Mouse (Mus musculus) hindbrain, embryonic 15.5 days (tissue): ENCODE measurements around the gene Itga3. TPM values are rescaled to one million over a fixed set of nuclear protein-coding genes. Genes with fewer than 3 reads are reported as not detected.
A peak's percentile ranks its signal among the peaks of the same experiment; 100 is the strongest.

ENCODE experiments used
- ATAC-seq: fragments of 200-750 bp; cut with Nextera tagmentation; 2 replicates; pipeline ENCODE4 v1.8.0; 2017; ENCODE audit warnings: low read depth, moderate number of reproducible peaks, moderate TSS enrichment; ENCODE audit not compliant: low FRiP score
- H3K27ac ChIP-seq: fragments of 300-500 bp; sonication (generic); replicated peaks from 2 replicates; pipeline ENCODE4 v1.5.1; 2015; ENCODE audit warnings: mild to moderate bottlenecking, inconsistent platforms
- H3K27me3 ChIP-seq: fragments of 300-500 bp; sonication (generic); 2 replicates; pipeline ENCODE4 v1.6.1; 2015; ENCODE audit warnings: control low read depth, inconsistent platforms
- H3K36me3 ChIP-seq: fragments of 300-500 bp; sonication (generic); 2 replicates; pipeline ENCODE4 v1.6.1; 2015; ENCODE audit warnings: control low read depth, inconsistent platforms
- H3K4me1 ChIP-seq: fragments of 300-500 bp; sonication (generic); replicated peaks from 2 replicates; pipeline ENCODE4 v1.6.1; 2015; ENCODE audit warnings: control low read depth, inconsistent platforms
- H3K4me2 ChIP-seq: fragments of 300-500 bp; sonication (generic); 2 replicates; pipeline ENCODE4 v1.6.1; 2015; ENCODE audit warnings: moderate library complexity, mild to moderate bottlenecking, inconsistent platforms
- H3K4me3 ChIP-seq: fragments of 300-500 bp; sonication (generic); 2 replicates; pipeline ENCODE4 v1.5.1; 2015; ENCODE audit warnings: mild to moderate bottlenecking, inconsistent platforms
- H3K9ac ChIP-seq: fragments of 300-500 bp; sonication (generic); 2 replicates; pipeline ENCODE4 v1.6.1; 2015; ENCODE audit warnings: inconsistent platforms
- H3K9me3 ChIP-seq: fragments of 300-500 bp; sonication (generic); 2 replicates; pipeline ENCODE4 v1.6.1; 2016; ENCODE audit warnings: control low read depth, inconsistent platforms
- whole genome bisulfite sequencing: fragments of 180-500 bp; shearing (Covaris S2); methylation state at CpG from one replicate; pipeline ENCODE4 v1.1.7; 2015; 5-methylcytosine and 5-hydroxymethylcytosine counted together
- polyA plus RNA-seq: library from polyadenylated mRNA; unstranded; fragments of >200 nt; fragmentation: Nextera tagmentation; extraction: Ambion mirVana; gene quantifications from 2 replicates; pipeline ENCODE4 v1.2.1, GENCODE M21; 2015

Gene Itga3
- polyA plus RNA-seq, 1 experiment from 2014 or later, result 17.9 TPM

GRCm38 (mm10) chr11:95037306-95037705 is 39.3 kb downstream of the Itga3 start:
- Histone ChIP-seq H3K9ac (no peak overlapping the region), H3K4me3 (no peak overlapping the region), H3K27ac (0 out of 2 replicates have a peak overlapping the region, but pooled peaks have one; percentile 14), H3K4me2 (no peak overlapping the region), H3K4me1 (peaks cover 22% of the 10 kb centered on the region), H3K9me3 (no peaks in the 10 kb centered on the region), H3K36me3 (no peaks in the 10 kb centered on the region; the same call in 1 of the 2 replicates), H3K27me3 (no peaks in the 10 kb centered on the region)
- WGBS, result 31% methylated on average over 6 of the region's 6 CpGs
- ATAC-seq, result no peak

- WGBS, result 97% methylated on average over 5 of the region's 5 CpGs
- no peak overlapping the region for H3K27ac ChIP-seq
These were observed 40.1 kb downstream of the Itga3 start for GRCm38 (mm10) chr11:95036521-95036920.

GRCm38 (mm10) chr11:95034902-95035301 is 41.7 kb downstream of the Itga3 start:
- Histone ChIP-seq H3K4me2 (no peak overlapping the region), H3K27ac (no peak overlapping the region), H3K9ac (no peak overlapping the region), H3K4me3 (no peak overlapping the region), H3K36me3 (no peaks in the 10 kb centered on the region; the same call in 1 of the 2 replicates), H3K9me3 (no peaks in the 10 kb centered on the region), H3K4me1 (peaks cover 4% of the 10 kb centered on the region), H3K27me3 (no peaks in the 10 kb centered on the region)
- 67% methylated on average over 10 of the region's 10 CpGs for WGBS
- no peak for ATAC-seq

More at GRCm38 (mm10) chr11:95036521-95036920, 40.1 kb downstream of the Itga3 start:
- ATAC-seq, result no peak
- Histone ChIP-seq H3K4me3 (no peak overlapping the region), H3K36me3 (no peaks in the 10 kb centered on the region; the same call in 1 of the 2 replicates), H3K27me3 (no peaks in the 10 kb centered on the region), H3K9ac (no peak overlapping the region), H3K9me3 (no peaks in the 10 kb centered on the region), H3K4me2 (no peak overlapping the region), H3K4me1 (peaks cover 14% of the 10 kb centered on the region)

- no peaks in the 10 kb centered on the region for H3K4me1 ChIP-seq
- no peaks in the 10 kb centered on the region for H3K27me3 ChIP-seq
- WGBS, result 75% methylated on average over 14 of the region's 14 CpGs
- no peak overlapping the region for H3K9ac ChIP-seq
- no peak overlapping the region for H3K4me2 ChIP-seq
- H3K9me3 ChIP-seq, result no peaks in the 10 kb centered on the region
- no peak for ATAC-seq
- H3K4me3 ChIP-seq, result no peak overlapping the region
- no peaks in the 10 kb centered on the region; the same call in 1 of the 2 replicates for H3K36me3 ChIP-seq
- no peak overlapping the region for H3K27ac ChIP-seq
These were observed 43.0 kb downstream of the Itga3 start for GRCm38 (mm10) chr11:95033617-95034016.

- Histone ChIP-seq H3K36me3 (no peaks in the 10 kb centered on the region; the same call in 1 of the 2 replicates), H3K4me2 (no peak overlapping the region), H3K9me3 (no peaks in the 10 kb centered on the region), H3K27ac (no peak overlapping the region), H3K27me3 (no peaks in the 10 kb centered on the region), H3K4me1 (peaks cover 5% of the 10 kb centered on the region), H3K9ac (no peak overlapping the region), H3K4me3 (no peak overlapping the region)
- WGBS, result 39% methylated on average over 6 of the region's 6 CpGs
- ATAC-seq, result no peak
These were observed 43.7 kb downstream of the Itga3 start for GRCm38 (mm10) chr11:95032945-95033344.

GRCm38 (mm10) chr11:95027850-95028470 is 48.6 kb downstream of the Itga3 start:
- Histone ChIP-seq H3K36me3 (peaks cover 25% of the 10 kb centered on the region), H3K9me3 (no peaks in the 10 kb centered on the region), H3K4me3 (no peak overlapping the region), H3K9ac (no peak overlapping the region), H3K27ac (0 out of 2 replicates have a peak overlapping the region, but pooled peaks have one; percentile 35), H3K4me2 (no peak overlapping the region), H3K27me3 (no peaks in the 10 kb centered on the region), H3K4me1 (peaks cover 25% of the 10 kb centered on the region)
- 36% methylated on average over 13 of the region's 13 CpGs for WGBS
- ATAC-seq, result no peak

- Histone ChIP-seq H3K27ac (no peak overlapping the region; the same call in 1 of the 2 replicates), H3K36me3 (peaks cover 36% of the 10 kb centered on the region), H3K4me2 (no peak overlapping the region), H3K4me3 (no peak overlapping the region), H3K27me3 (no peaks in the 10 kb centered on the region), H3K9me3 (no peaks in the 10 kb centered on the region), H3K4me1 (peaks cover 25% of the 10 kb centered on the region), H3K9ac (no peak overlapping the region)
- ATAC-seq, result no peak
- 81% methylated on average over 6 of the region's 6 CpGs for WGBS
These were observed 49.8 kb downstream of the Itga3 start for GRCm38 (mm10) chr11:95026849-95027248.

GRCm38 (mm10) chr11:95026090-95026542 is 50.5 kb downstream of the Itga3 start:
- 61% methylated on average over 6 of the region's 6 CpGs for WGBS
- no peak overlapping the region for H3K27ac ChIP-seq

GRCm38 (mm10) chr11:95025227-95026012 is 51.2 kb downstream of the Itga3 start:
- Histone ChIP-seq H3K27ac (peak overlapping the region; percentile 63), H3K27me3 (no peaks in the 10 kb centered on the region), H3K36me3 (peaks cover 51% of the 10 kb centered on the region), H3K4me2 (no peak overlapping the region), H3K4me1 (peaks cover 25% of the 10 kb centered on the region), H3K4me3 (no peak overlapping the region), H3K9me3 (no peaks in the 10 kb centered on the region), H3K9ac (no peak overlapping the region)
- whole genome bisulfite sequencing, result 85% methylated on average over 11 of the region's 11 CpGs
- no peak for ATAC-seq

More at GRCm38 (mm10) chr11:95026090-95026542, 50.5 kb downstream of the Itga3 start:
- Histone ChIP-seq H3K27me3 (no peaks in the 10 kb centered on the region), H3K4me2 (no peak overlapping the region), H3K4me3 (no peak overlapping the region), H3K9me3 (no peaks in the 10 kb centered on the region), H3K4me1 (peaks cover 25% of the 10 kb centered on the region), H3K9ac (no peak overlapping the region), H3K36me3 (peaks cover 44% of the 10 kb centered on the region)
- ATAC-seq, result no peak

- peaks cover 58% of the 10 kb centered on the region for H3K36me3 ChIP-seq
- 55% methylated on average over 29 of the region's 29 CpGs for WGBS
- H3K27ac ChIP-seq, result peak overlapping the region; percentile 63
- no peak for ATAC-seq
- no peak overlapping the region for H3K4me2 ChIP-seq
- H3K4me3 ChIP-seq, result no peak overlapping the region
- no peak overlapping the region for H3K9ac ChIP-seq
- H3K9me3 ChIP-seq, result no peaks in the 10 kb centered on the region
- peaks cover 30% of the 10 kb centered on the region for H3K4me1 ChIP-seq
- H3K27me3 ChIP-seq, result no peaks in the 10 kb centered on the region
These were observed 52.0 kb downstream of the Itga3 start for GRCm38 (mm10) chr11:95024439-95025184.

GRCm38 (mm10) chr11:95023481-95023880 is 53.1 kb downstream of the Itga3 start:
- no peak overlapping the region for H3K4me3 ChIP-seq
- no peak for ATAC-seq
- H3K27ac ChIP-seq, result no peak overlapping the region
- H3K9me3 ChIP-seq, result no peaks in the 10 kb centered on the region
- H3K9ac ChIP-seq, result no peak overlapping the region
- H3K36me3 ChIP-seq, result peaks cover 68% of the 10 kb centered on the region
- WGBS, result 94% methylated on average over 9 of the region's 9 CpGs
- no peak overlapping the region for H3K4me2 ChIP-seq
- H3K4me1 ChIP-seq, result peaks cover 30% of the 10 kb centered on the region
- H3K27me3 ChIP-seq, result no peaks in the 10 kb centered on the region
